Mouse (Mus musculus): ENCODE measurements around the gene Slit3. TPM values are rescaled to one million over a fixed set of nuclear protein-coding genes. Genes with fewer than 3 reads are reported as not detected.

The Slit3 gene
- total and polyA plus RNA-seq, 3 experiments: 0.55 to 4.8 (median 2.8) TPM

- Histone ChIP-seq H3K9ac (ENCODE audit: insufficient read depth, low read depth) (no peak overlapping the region), H3K4me1 (ENCODE audit: control insufficient read depth in 1 of 2, insufficient read depth in 2 of 2) (0 out of 4 replicates have a peak, but pooled peaks cover 0 to 2% of the 10 kb centered on the region in 2 experiments), H3K27me3 (replicated peaks) (no peaks in the 10 kb centered on the region), H3K36me3 (replicated peaks in 1 of 2; ENCODE audit: control insufficient read depth in 1 of 2, insufficient read depth in 1 of 2, low read length in 1 of 2) (no peaks in the 10 kb centered on the region), H3K27ac (ENCODE audit: insufficient read depth, low read depth) (no peak overlapping the region), H3K9me3 (replicated peaks; ENCODE audit: low read length) (peaks cover 3% of the 10 kb centered on the region), H3K4me2 (ENCODE audit: insufficient read depth, low read depth, poor library complexity, severe bottlenecking) (no peak overlapping the region), H3K4me3 (replicated peaks in 1 of 3; ENCODE audit: low read depth in 2 of 3, low read length in 2 of 3, poor library complexity in 1 of 3) (no peak overlapping the region), H3K79me2 (replicated peaks; ENCODE audit: control insufficient read depth, extremely low read depth, insufficient read depth, poor library complexity, severe bottlenecking) (no peaks in the 10 kb centered on the region)
- TF ChIP-seq MAFK (IDR thresholded peaks at IDR 0.05; ENCODE audit: insufficient replicate concordance, low read length) (no peak), EP300 (IDR thresholded peaks at IDR 0.05; ENCODE audit: low read length) (no peak), NELFE (IDR thresholded peaks at IDR 0.05; ENCODE audit: low read depth, low read length) (no peak), USF1 (IDR thresholded peaks at IDR 0.05; ENCODE audit: low read depth, low read length) (no peak), MAZ (IDR thresholded peaks at IDR 0.05; ENCODE audit: low read depth, low read length) (no peak), JUND (conservative IDR thresholded peaks at IDR 0.05; ENCODE audit: low read depth, low read length) (no peak), ZMIZ1 (IDR thresholded peaks at IDR 0.05; ENCODE audit: low read depth, low read length) (no peak), ELF1 (IDR thresholded peaks at IDR 0.05; ENCODE audit: low read depth, low read length) (no peak), POLR2AphosphoS2 (IDR thresholded peaks at IDR 0.05; ENCODE audit: low read depth, low read length) (no peak), SMC3 (IDR thresholded peaks at IDR 0.05; ENCODE audit: low read depth, low read length) (no peak), MXI1 (IDR thresholded peaks at IDR 0.05; ENCODE audit: low read depth, low read length) (no peak), SIN3A (IDR thresholded peaks at IDR 0.05; ENCODE audit: low read length) (no peak), CTCF (conservative IDR thresholded peaks at IDR 0.05 in 1 of 2, IDR thresholded peaks at IDR 0.05 in 1 of 2; ENCODE audit: low read depth in 2 of 2, low read length in 2 of 2) (no peak)
- in situ Hi-C loops (cut with MboI; ENCODE audit: low pct_ligation_motif_present, low pct_unique_long_range_greater_than_20kb, low sequenced_read_pairs) (no loop called here), dilution Hi-C loops (cut with MboI; ENCODE audit: extremely low pct_ligation_motif_present, extremely low pct_unique_long_range_greater_than_20kb, low sequenced_read_pairs) (no loop called here)
- no peak for DNase-seq (ENCODE audit: extremely low read depth)
Measured at GRCm38 (mm10) chr11:35723876-35724275, 602.9 kb downstream of the Slit3 start.

- H3K36me3 ChIP-seq (replicated peaks in 1 of 2; ENCODE audit: control insufficient read depth in 1 of 2, insufficient read depth in 1 of 2, low read length in 1 of 2): no peaks in the 10 kb centered on the region
- H3K9me3 ChIP-seq (replicated peaks; ENCODE audit: low read length): peaks cover 5% of the 10 kb centered on the region
- no peak overlapping the region for H3K4me3 ChIP-seq (replicated peaks in 1 of 3; ENCODE audit: low read depth in 2 of 3, low read length in 2 of 3, poor library complexity in 1 of 3)
- DNase-seq (ENCODE audit: extremely low read depth): no peak
- H3K4me1 ChIP-seq (ENCODE audit: control insufficient read depth in 1 of 2, insufficient read depth in 2 of 2): peaks cover 2 to 4% of the 10 kb centered on the region in 2 experiments; a peak in 1 of 4 replicates
- no peak overlapping the region for H3K4me2 ChIP-seq (ENCODE audit: insufficient read depth, low read depth, poor library complexity, severe bottlenecking)
- peaks cover 1% of the 10 kb centered on the region for H3K27me3 ChIP-seq (replicated peaks)
- H3K9ac ChIP-seq (ENCODE audit: insufficient read depth, low read depth): no peak overlapping the region
- dilution Hi-C loops (cut with MboI; ENCODE audit: extremely low pct_ligation_motif_present, extremely low pct_unique_long_range_greater_than_20kb, low sequenced_read_pairs) (no loop called here), in situ Hi-C loops (cut with MboI; ENCODE audit: low pct_ligation_motif_present, low pct_unique_long_range_greater_than_20kb, low sequenced_read_pairs) (no loop called here)
- no peaks in the 10 kb centered on the region for H3K79me2 ChIP-seq (replicated peaks; ENCODE audit: control insufficient read depth, extremely low read depth, insufficient read depth, poor library complexity, severe bottlenecking)
- TF ChIP-seq MAX (IDR thresholded peaks at IDR 0.05; ENCODE audit: low read length) (no peak), KAT2A (IDR thresholded peaks at IDR 0.05; ENCODE audit: insufficient replicate concordance, low read length) (no peak), JUN (IDR thresholded peaks at IDR 0.05; ENCODE audit: insufficient read depth, low read depth, low read length) (no peak), SIN3A (IDR thresholded peaks at IDR 0.05; ENCODE audit: low read length) (no peak), CHD1 (IDR thresholded peaks at IDR 0.05; ENCODE audit: low read depth, low read length) (no peak), RAD21 (IDR thresholded peaks at IDR 0.05; ENCODE audit: low read depth, low read length) (no peak), RCOR1 (conservative IDR thresholded peaks at IDR 0.05; ENCODE audit: low read depth, low read length) (no peak), IRF4 (IDR thresholded peaks at IDR 0.05; ENCODE audit: low read depth, low read length) (no peak)
- H3K27ac ChIP-seq (ENCODE audit: insufficient read depth, low read depth): no peak overlapping the region
Measured at GRCm38 (mm10) chr11:35726341-35726846, 605.4 kb downstream of the Slit3 start.
